Mouse (Mus musculus): ENCODE results near the gene Olfr907.

Gene Olfr907

DNA sequence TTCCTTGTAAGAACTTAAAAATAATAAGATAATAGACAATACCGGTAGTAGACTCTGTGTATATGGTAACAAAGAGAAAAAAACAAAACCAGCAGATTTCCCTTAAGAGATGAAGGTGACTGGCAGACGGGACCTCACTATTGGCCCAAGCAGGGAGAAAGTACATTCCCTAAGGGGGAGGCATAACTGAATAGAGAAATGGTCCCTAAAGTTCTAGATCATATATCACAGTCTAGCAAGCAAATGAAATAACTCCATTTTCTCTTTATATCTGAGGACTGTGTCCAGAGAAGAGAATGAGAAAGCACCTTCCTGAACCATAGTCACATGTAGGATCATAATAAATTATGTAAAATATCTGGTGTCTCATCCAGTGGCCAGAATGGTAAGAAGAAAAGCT, at the start of gene Olfr907:
Olfr907 (plus strand) TSS at position 301 of the 400 bp plus-strand sequence.
- DNase-seq: no peak

GRCm38 (mm10) chr9:38447352-38447751, 48.2 kb upstream of the Olfr907 start, which contains the start of gene Olfr902:
Gene Olfr902 (plus strand): TSS chr9:38447652.
- DNase-seq: no peak

GRCm38 (mm10) chr9:38462844-38463243, 32.8 kb upstream of the Olfr907 start, which contains the start of gene Olfr904:
Gene Olfr904 (plus strand): TSS chr9:38463144.
- DNase-seq: no peak

- DNase-seq: no peak
These were observed 24.8 kb upstream of the Olfr907 start, which contains the start of gene Olfr905 for GRCm38 (mm10) chr9:38470807-38471206. Gene Olfr905 (plus strand): TSS chr9:38471107.

DNA sequence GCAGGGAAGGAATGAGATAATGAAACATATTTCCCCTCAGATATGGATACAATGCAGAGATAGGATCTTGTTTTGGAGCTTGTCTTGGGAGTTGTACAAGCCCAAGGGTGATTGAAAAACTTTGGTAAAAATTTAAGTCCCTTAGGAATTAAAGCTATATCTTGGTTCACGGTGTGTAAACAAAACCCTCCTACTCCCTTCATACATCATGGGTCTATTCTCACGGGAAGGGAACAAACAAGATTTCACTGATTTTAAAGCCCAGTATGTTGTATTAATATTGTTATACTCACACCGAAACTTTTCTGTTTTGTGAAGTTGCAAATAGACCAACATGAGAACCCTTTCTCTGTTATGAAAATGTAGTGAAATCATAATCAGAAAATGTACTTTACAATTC, 8.8 kb upstream of the Olfr907 start, which contains the start of gene Olfr906:
Olfr906 (plus strand) TSS at position 301 of the 400 bp plus-strand sequence.
- DNase-seq: no peak

GRCm38 (mm10) chr9:38512353-38512752, 16.8 kb downstream of the Olfr907 start:
- DNase-seq: no peak

- no peak for DNase-seq
These were observed 25.7 kb downstream of the Olfr907 start, which contains the start of gene Olfr911-ps1 for GRCm38 (mm10) chr9:38521280-38521679. Gene Olfr911-ps1 (plus strand): TSS chr9:38521580.

DNA sequence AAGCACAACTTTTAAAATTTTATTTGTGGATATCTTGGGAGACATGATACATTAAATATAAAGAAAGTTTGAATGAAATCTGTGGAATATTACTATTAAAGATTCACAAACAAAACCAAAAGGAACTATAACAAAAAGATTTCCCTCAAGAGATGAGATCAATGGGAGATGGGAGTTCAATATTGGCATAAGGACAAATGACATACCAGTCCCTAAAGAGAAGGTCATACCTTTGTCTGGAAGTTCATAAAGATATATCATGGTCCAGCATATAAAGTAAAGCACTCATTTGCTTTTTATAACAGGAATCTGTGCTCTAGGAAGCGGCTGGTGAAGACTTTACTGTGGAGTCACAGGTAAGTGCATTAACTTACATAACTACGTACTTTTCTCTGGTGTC, 41.9 kb downstream of the Olfr907 start, which contains the start of gene Olfr910:
Olfr910 (plus strand) TSS at position 301 of the 400 bp plus-strand sequence.
- no peak for DNase-seq

All from cerebellum, adult 11-12 months (tissue).